Mouse (Mus musculus): ENCODE results near the gene Elane. TPM values are rescaled to one million over a fixed set of nuclear protein-coding genes. Genes with fewer than 3 reads are reported as not detected.

Gene Elane
- polyA plus RNA-seq, 1 experiment, result not detected

DNA sequence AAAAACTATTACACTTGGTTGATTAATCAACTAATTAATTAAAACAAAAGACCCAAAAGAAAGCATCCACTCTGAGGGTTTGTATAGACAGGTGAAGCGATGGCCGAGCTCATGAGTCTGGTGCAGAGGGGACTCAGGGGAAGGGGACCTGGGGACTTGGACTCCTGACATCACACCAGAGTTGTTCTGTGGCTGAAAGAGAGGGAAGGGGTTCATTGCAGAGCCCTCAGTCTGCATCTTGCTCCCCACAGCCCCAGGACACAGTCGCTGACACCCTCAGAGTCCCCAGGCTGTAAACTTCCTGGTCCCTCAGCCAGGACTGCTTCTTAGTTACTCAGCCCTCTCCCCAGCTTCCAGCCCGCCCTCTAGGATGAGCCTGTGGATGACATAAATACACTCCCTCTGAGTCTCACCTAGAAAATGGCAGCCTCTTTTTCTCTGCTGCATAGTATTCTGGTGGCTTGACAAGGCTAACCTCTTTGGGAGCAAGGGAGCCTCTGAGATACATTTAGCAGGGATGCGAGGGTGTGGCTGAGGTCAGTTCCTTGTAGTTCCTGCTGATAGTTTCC is 31.6 kb downstream of the Elane start:
- TF ChIP-seq EP300 (IDR thresholded peaks at IDR 0.05; ENCODE audit: insufficient read depth, low read depth, low read length) (no peak), POLR2A (IDR thresholded peaks at IDR 0.05; ENCODE audit: insufficient read depth, low read length) (no peak), CTCF (IDR thresholded peaks at IDR 0.05; ENCODE audit: low read depth, low read length) (no peak)
- Histone ChIP-seq H3K4me1 (ENCODE audit: control insufficient read depth, insufficient read depth, low read length) (peaks cover 7% of the 10 kb centered on the region), H3K27me3 (ENCODE audit: control insufficient read depth, insufficient read depth, low read length, poor library complexity, severe bottlenecking) (no peaks in the 10 kb centered on the region), H3K4me3 (ENCODE audit: low read depth, low read length) (no peak overlapping the region), H3K9me3 (replicated peaks; ENCODE audit: control insufficient read depth, insufficient read depth, low read length, poor library complexity, severe bottlenecking) (no peaks in the 10 kb centered on the region), H3K36me3 (ENCODE audit: control insufficient read depth, insufficient read depth, low read length, poor library complexity, severe bottlenecking) (no peaks in the 10 kb centered on the region), H3K27ac (ENCODE audit: insufficient read depth, low read length) (no peak overlapping the region), H3K9ac (ENCODE audit: low read depth, poor library complexity, severe bottlenecking) (no peak overlapping the region; the same call in 1 of the 2 replicates)

DNA sequence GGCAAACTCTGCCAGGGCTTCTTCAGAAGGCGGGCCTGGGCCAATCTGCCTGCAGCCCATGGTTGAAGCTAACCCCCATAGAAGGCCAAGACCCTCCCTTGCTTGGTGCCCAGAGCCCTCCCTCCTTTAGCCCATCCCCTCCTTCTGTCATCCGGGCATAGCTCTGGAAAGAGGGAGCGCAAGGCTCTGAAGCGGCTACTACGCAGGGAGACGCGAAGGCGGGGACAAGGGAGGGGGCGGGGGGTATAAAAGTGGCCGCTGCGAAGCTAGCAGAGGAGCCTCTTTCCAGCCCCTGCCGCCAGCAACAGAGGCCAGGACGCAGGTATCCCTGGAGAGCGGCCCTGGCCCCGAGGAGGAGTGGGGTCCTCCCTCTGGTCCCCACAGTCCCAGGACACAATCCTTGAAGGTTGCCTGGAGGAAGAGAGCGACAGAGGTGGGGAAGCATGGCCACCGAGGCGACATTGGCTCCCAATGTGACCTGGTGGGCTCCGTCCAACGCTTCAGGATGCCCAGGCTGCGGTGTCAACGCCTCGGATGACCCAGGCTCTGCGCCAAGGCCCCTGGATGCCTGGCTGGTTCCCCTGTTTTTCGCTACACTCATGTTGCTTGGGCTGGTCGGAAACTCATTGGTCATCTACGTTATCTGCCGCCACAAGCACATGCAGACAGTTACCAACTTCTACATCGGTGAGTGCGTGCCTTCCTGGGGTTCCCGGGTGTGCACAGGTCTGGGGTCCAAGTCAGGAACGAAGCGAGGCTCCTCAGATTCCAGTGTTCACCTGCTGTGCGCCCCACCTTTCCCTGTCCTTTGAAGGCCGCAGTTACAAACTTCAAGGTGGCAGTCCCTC is 32.4 kb downstream of the Elane start:
- no peak overlapping the region for H3K9ac ChIP-seq (ENCODE audit: low read depth, poor library complexity, severe bottlenecking)
- H3K27ac ChIP-seq (ENCODE audit: insufficient read depth, low read length), result no peak overlapping the region
- H3K4me3 ChIP-seq (ENCODE audit: low read depth, low read length), result peak overlapping the region; percentile 3; the same call in 1 of the 2 replicates
- no peaks in the 10 kb centered on the region for H3K9me3 ChIP-seq (replicated peaks; ENCODE audit: control insufficient read depth, insufficient read depth, low read length, poor library complexity, severe bottlenecking)
- H3K27me3 ChIP-seq (ENCODE audit: control insufficient read depth, insufficient read depth, low read length, poor library complexity, severe bottlenecking), result no peaks in the 10 kb centered on the region
- H3K4me1 ChIP-seq (ENCODE audit: control insufficient read depth, insufficient read depth, low read length), result peaks cover 7% of the 10 kb centered on the region
- TF ChIP-seq EP300 (IDR thresholded peaks at IDR 0.05; ENCODE audit: insufficient read depth, low read depth, low read length) (no peak), POLR2A (IDR thresholded peaks at IDR 0.05; ENCODE audit: insufficient read depth, low read length) (no peak), CTCF (IDR thresholded peaks at IDR 0.05; ENCODE audit: low read depth, low read length) (no peak)
- H3K36me3 ChIP-seq (ENCODE audit: control insufficient read depth, insufficient read depth, low read length, poor library complexity, severe bottlenecking), result no peaks in the 10 kb centered on the region

DNA sequence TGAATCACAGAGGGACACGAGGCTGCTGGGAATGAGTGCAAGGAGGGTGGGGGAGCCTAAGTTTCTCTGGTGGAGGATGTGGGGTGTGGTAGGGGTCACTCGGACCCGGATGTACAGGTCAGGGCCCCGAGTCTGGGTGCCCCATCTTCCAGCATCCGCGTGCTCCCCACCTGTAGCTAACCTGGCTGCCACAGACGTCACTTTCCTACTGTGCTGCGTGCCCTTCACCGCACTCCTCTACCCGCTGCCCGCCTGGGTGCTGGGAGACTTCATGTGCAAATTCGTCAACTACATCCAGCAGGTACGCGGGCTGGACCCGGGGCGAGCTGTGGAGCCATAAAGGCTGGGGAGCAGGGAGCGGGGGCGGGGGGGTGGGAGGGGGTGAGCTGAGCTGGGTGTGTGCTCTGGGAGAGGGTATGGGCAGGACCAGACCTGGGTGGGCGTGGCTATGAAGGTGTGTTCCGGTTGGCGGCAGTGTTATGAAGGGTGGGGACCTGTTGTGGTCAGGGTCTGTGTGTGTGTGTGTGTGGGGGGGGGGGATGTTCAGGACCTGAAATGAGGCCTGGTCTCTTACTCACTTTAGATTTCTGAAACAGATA is 33.3 kb downstream of the Elane start:
- Histone ChIP-seq H3K27ac (ENCODE audit: insufficient read depth, low read length) (no peak overlapping the region), H3K4me3 (ENCODE audit: low read depth, low read length) (peak overlapping the region; percentile 64), H3K4me1 (ENCODE audit: control insufficient read depth, insufficient read depth, low read length) (peaks cover 7% of the 10 kb centered on the region), H3K27me3 (ENCODE audit: control insufficient read depth, insufficient read depth, low read length, poor library complexity, severe bottlenecking) (no peaks in the 10 kb centered on the region), H3K36me3 (ENCODE audit: control insufficient read depth, insufficient read depth, low read length, poor library complexity, severe bottlenecking) (no peaks in the 10 kb centered on the region), H3K9me3 (replicated peaks; ENCODE audit: control insufficient read depth, insufficient read depth, low read length, poor library complexity, severe bottlenecking) (no peaks in the 10 kb centered on the region), H3K9ac (ENCODE audit: low read depth, poor library complexity, severe bottlenecking) (no peak overlapping the region)
- TF ChIP-seq CTCF (IDR thresholded peaks at IDR 0.05; ENCODE audit: low read depth, low read length), result no peak
- no peak for TF ChIP-seq EP300 (IDR thresholded peaks at IDR 0.05; ENCODE audit: insufficient read depth, low read depth, low read length)
- TF ChIP-seq POLR2A (IDR thresholded peaks at IDR 0.05; ENCODE audit: insufficient read depth, low read length), result no peak

DNA sequence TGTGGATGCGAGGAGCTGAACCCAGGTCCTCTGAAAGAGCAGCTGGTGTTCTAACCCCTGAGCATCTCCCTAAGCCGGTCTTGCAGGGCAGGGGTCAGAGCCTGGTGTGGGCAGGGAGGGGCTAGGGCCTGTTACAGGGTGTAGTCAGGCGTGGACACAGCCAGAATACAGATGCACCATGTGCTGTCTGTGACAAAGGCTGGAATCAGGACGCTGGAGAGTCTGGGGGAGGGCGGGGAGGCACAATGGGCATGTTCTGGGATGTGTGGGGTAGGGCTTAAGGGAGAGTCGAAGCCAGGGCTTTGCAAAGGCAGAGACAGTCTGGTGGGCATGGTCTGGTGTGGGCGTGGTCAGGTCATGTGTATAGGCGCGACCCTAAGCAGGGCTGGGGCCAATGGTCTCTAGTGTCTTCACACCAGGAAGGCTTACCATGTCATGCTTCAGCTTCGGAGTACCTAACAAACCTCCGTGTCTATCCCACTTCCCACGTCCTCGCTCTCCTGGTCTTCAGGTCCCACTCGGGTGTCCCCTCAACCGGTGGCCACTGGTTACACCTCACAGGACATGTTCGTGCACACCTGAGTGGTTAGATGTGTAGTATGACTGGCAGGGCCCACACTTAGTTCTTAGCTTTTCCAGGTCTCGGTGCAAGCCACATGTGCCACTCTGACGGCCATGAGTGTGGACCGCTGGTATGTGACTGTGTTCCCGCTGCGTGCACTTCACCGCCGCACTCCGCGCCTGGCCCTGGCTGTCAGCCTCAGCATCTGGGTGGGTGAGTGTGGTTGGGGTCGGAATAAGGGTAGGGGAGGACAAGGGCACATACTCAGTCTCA is 34.2 kb downstream of the Elane start:
- no peak overlapping the region for H3K9ac ChIP-seq (ENCODE audit: low read depth, poor library complexity, severe bottlenecking)
- peaks cover 7% of the 10 kb centered on the region for H3K4me1 ChIP-seq (ENCODE audit: control insufficient read depth, insufficient read depth, low read length)
- TF ChIP-seq POLR2A (IDR thresholded peaks at IDR 0.05; ENCODE audit: insufficient read depth, low read length) (no peak), CTCF (IDR thresholded peaks at IDR 0.05; ENCODE audit: low read depth, low read length) (no peak), EP300 (IDR thresholded peaks at IDR 0.05; ENCODE audit: insufficient read depth, low read depth, low read length) (no peak)
- no peaks in the 10 kb centered on the region for H3K9me3 ChIP-seq (replicated peaks; ENCODE audit: control insufficient read depth, insufficient read depth, low read length, poor library complexity, severe bottlenecking)
- H3K27ac ChIP-seq (ENCODE audit: insufficient read depth, low read length), result no peak overlapping the region
- no peaks in the 10 kb centered on the region for H3K36me3 ChIP-seq (ENCODE audit: control insufficient read depth, insufficient read depth, low read length, poor library complexity, severe bottlenecking)
- H3K27me3 ChIP-seq (ENCODE audit: control insufficient read depth, insufficient read depth, low read length, poor library complexity, severe bottlenecking), result no peaks in the 10 kb centered on the region
- peak overlapping the region; percentile 22; the same call in 1 of the 2 replicates for H3K4me3 ChIP-seq (ENCODE audit: low read depth, low read length)

DNA sequence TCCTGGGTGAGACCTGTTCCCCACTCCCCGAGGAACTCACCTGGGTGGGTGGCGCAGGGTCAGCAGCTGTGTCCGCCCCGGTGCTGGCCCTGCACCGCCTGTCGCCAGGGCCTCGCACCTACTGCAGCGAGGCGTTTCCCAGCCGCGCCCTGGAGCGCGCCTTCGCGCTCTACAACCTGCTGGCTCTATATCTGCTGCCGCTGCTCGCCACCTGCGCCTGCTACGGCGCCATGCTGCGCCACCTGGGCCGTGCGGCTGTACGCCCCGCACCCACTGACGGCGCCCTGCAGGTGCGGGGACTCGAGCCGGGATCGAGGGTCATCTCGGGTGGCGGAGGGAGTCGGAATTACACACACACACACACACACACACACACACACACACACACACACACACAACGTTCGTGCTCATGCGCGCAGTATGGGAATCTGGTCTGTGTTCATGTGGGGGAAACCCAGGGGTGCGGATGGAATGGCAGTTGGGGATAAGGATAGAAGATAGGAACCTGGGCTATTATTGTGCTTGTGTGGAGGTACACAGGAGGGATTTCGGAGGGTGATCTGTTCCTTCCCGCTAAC is 35.0 kb downstream of the Elane start, which contains the start of gene R3hdm4:
Gene R3hdm4, minus strand, starts transcription at position 251 of the 578 bp plus-strand sequence.
- Histone ChIP-seq H3K4me1 (ENCODE audit: control insufficient read depth, insufficient read depth, low read length) (peaks cover 7% of the 10 kb centered on the region), H3K9me3 (replicated peaks; ENCODE audit: control insufficient read depth, insufficient read depth, low read length, poor library complexity, severe bottlenecking) (no peaks in the 10 kb centered on the region), H3K4me3 (ENCODE audit: low read depth, low read length) (peak within 1 kb of the TSS; percentile 49), H3K9ac (ENCODE audit: low read depth, poor library complexity, severe bottlenecking) (peak within 1 kb of the TSS; percentile 37), H3K27me3 (ENCODE audit: control insufficient read depth, insufficient read depth, low read length, poor library complexity, severe bottlenecking) (no peaks in the 10 kb centered on the region), H3K36me3 (ENCODE audit: control insufficient read depth, insufficient read depth, low read length, poor library complexity, severe bottlenecking) (no peaks in the 10 kb centered on the region), H3K27ac (ENCODE audit: insufficient read depth, low read length) (no peak within 1 kb of the TSS)
- no peak for TF ChIP-seq EP300 (IDR thresholded peaks at IDR 0.05; ENCODE audit: insufficient read depth, low read depth, low read length)
- no peak for TF ChIP-seq CTCF (IDR thresholded peaks at IDR 0.05; ENCODE audit: low read depth, low read length)
- TF ChIP-seq POLR2A (IDR thresholded peaks at IDR 0.05; ENCODE audit: insufficient read depth, low read length), result no peak

Data from ES-Bruce4 (cell line).